In genomic region chr8:116994016-116994716, GRCm38 (mm10) we compare ENCODE assay signal across 8 mouse cellular contexts. TPM values are rescaled to one million over a fixed set of nuclear protein-coding genes. Genes with fewer than 3 reads are reported as not detected.
A peak's percentile ranks its signal among the peaks of the same experiment; 100 is the strongest.
DNase-seq lines count a peak whose midpoint lies in the region; ATAC-seq and TF ChIP-seq lines count a peak whose summit lies in the region.

No protein-coding gene starts in this region.

- TF ChIP-seq CTCF in cerebellum, adult 2 months (IDR thresholded peaks at IDR 0.05; ENCODE audit: borderline replicate concordance, insufficient read depth, low read depth, low read length): no peak

- TF ChIP-seq POLR2A in cerebellum, adult 2 months (IDR thresholded peaks at IDR 0.05; ENCODE audit: borderline replicate concordance, insufficient read depth, low read length): no peak
- TF ChIP-seq POLR2A in limb, embryonic 14.5 days (IDR thresholded peaks at IDR 0.05; ENCODE audit: borderline replicate concordance, extremely low read depth, insufficient read depth, insufficient read length): no peak

- H3K4me1 ChIP-seq in cerebellum, adult 2 months (ENCODE audit: control insufficient read depth, insufficient read depth, low read length): peaks cover 6% of the 10 kb centered on the region; the same call in 1 of the 2 replicates
- H3K4me1 ChIP-seq in megakaryocyte, embryonic 14.5 days: peaks cover 38% of the 10 kb centered on the region
- peaks cover 7% of the 10 kb centered on the region for H3K4me1 ChIP-seq in limb, embryonic 14.5 days (ENCODE audit: control insufficient read depth, insufficient read depth, low read length)
- peaks cover 14% of the 10 kb centered on the region; the same call in 1 of the 2 replicates for H3K4me1 ChIP-seq in stomach, embryonic 16.5 days (ENCODE audit: control insufficient read depth, insufficient read depth, low read length)

- H3K9ac ChIP-seq in limb, embryonic 14.5 days (ENCODE audit: low read depth, low read length, severe bottlenecking): peak overlapping the region; percentile 44
- H3K9ac ChIP-seq in stomach, embryonic 16.5 days (ENCODE audit: low read length): peak overlapping the region; percentile 73

- no peaks in the 10 kb centered on the region for H3K27me3 ChIP-seq in cerebellum, adult 2 months (ENCODE audit: control insufficient read depth, insufficient read depth, low read length)
- H3K27me3 ChIP-seq in megakaryocyte, embryonic 14.5 days (replicated peaks): peaks cover 16% of the 10 kb centered on the region
- H3K27me3 ChIP-seq in limb, embryonic 14.5 days (ENCODE audit: control insufficient read depth, insufficient read depth, low read length): no peaks in the 10 kb centered on the region
- H3K27me3 ChIP-seq in stomach, embryonic 16.5 days (ENCODE audit: control insufficient read depth, insufficient read depth, low read length): no peaks in the 10 kb centered on the region

- 59% methylated on average over 11 of the region's 11 CpGs for WGBS in cerebellum, adult 2 months
- 52% methylated on average over 11 of the region's 11 CpGs for WGBS in limb, embryonic 14.5 days
- WGBS in stomach, embryonic 16.5 days: 57% methylated on average over 11 of the region's 11 CpGs

- peak overlapping the region; percentile 76 for H3K4me2 ChIP-seq in limb, embryonic 14.5 days (replicated peaks; ENCODE audit: low read depth, low read length, severe bottlenecking)
- H3K4me2 ChIP-seq in stomach, embryonic 16.5 days (ENCODE audit: low read depth, low read length): peak overlapping the region; percentile 70

- peak in 1 of 2 experiments; percentile 19 for DNase-seq in cerebellum, adult 2 months
- DNase-seq in cerebellum, adult 8-10 months: no peak
- no peak for DNase-seq in limb, embryonic 14.5 days (ENCODE audit: low spot score)
- no peak for DNase-seq in adipocyte (ENCODE audit: low spot score)
- no peak for DNase-seq in right cerebral cortex, postnatal 25 days

- H3K9me3 ChIP-seq in megakaryocyte, embryonic 14.5 days: no peaks in the 10 kb centered on the region
- no peaks in the 10 kb centered on the region for H3K9me3 ChIP-seq in limb, embryonic 14.5 days (ENCODE audit: control insufficient read depth, low read length)
- H3K9me3 ChIP-seq in stomach, embryonic 16.5 days (replicated peaks; ENCODE audit: control insufficient read depth, low read length): no peaks in the 10 kb centered on the region

- no peak overlapping the region for H3K27ac ChIP-seq in cerebellum, adult 2 months (ENCODE audit: insufficient read depth, low read length)
- H3K27ac ChIP-seq in limb, embryonic 14.5 days (replicated peaks; ENCODE audit: low read depth, low read length): no peak overlapping the region
- no peak overlapping the region for H3K27ac ChIP-seq in stomach, embryonic 16.5 days (ENCODE audit: low read length)

- peak overlapping the region; percentile 77 for H3K4me3 ChIP-seq in cerebellum, adult 2 months (replicated peaks; ENCODE audit: insufficient read depth, low read depth, low read length)
- H3K4me3 ChIP-seq in megakaryocyte, embryonic 14.5 days (replicated peaks): peak overlapping the region; percentile 97
- H3K4me3 ChIP-seq in limb, embryonic 14.5 days (replicated peaks; ENCODE audit: low read length): peak overlapping the region; percentile 62
- peak overlapping the region; percentile 75 for H3K4me3 ChIP-seq in stomach, embryonic 16.5 days (replicated peaks; ENCODE audit: low read length)

- H3K36me3 ChIP-seq in megakaryocyte, embryonic 14.5 days (replicated peaks; ENCODE audit: low read length): peaks cover 11% of the 10 kb centered on the region
- H3K36me3 ChIP-seq in limb, embryonic 14.5 days (ENCODE audit: control insufficient read depth, insufficient read depth, low read length): no peaks in the 10 kb centered on the region
- H3K36me3 ChIP-seq in stomach, embryonic 16.5 days (ENCODE audit: control insufficient read depth, insufficient read depth, low read length): no peaks in the 10 kb centered on the region

- ATAC-seq in megakaryocyte, adult 5-6 weeks (ENCODE audit: poor library complexity, severe bottlenecking): no peak
- no peak for ATAC-seq in limb, embryonic 14.5 days (ENCODE audit: low FRiP score, low read depth)
- ATAC-seq in stomach, embryonic 16.5 days (ENCODE audit: insufficient read depth, low FRiP score): no peak

RNA-seq across cellular contexts. Expression of gene Gcsh, which starts 0.8 kb away (rescaled TPM):
- 86.6 and 98.0 TPM in 2 replicates for polyA plus RNA-seq in cerebellum, adult 2 months (2012; rRNA removed)
- polyA plus RNA-seq in megakaryocyte, embryonic 14.5 days (2012; ENCODE audit: insufficient read depth, low replicate concordance): 1.6 and 4.9 TPM in 2 replicates
- total RNA-seq in megakaryocyte, adult 5-6 weeks (2015): 12.6 and 15.5 TPM in 2 replicates
- total RNA-seq in megakaryocyte, adult 5-6 weeks (2017): 12.6 and 25.3 TPM in 2 replicates
- polyA plus RNA-seq in limb, embryonic 14.5 days (2012; rRNA removed): 55.5 and 68.2 TPM in 2 replicates
- polyA plus RNA-seq in limb, embryonic 14.5 days (2014; fragmentation: Nextera tagmentation; extraction: Ambion mirVana): 121 and 122 TPM in 2 replicates
- 118 and 130 TPM in 2 replicates for polyA plus RNA-seq in stomach, embryonic 16.5 days (2015; fragmentation: Nextera tagmentation; extraction: Ambion mirVana)

RNA-seq across cellular contexts. Expression of gene 1700030J22Rik, which starts 15.4 kb away (rescaled TPM):
- polyA plus RNA-seq in cerebellum, adult 2 months (2012; rRNA removed): 2.5 and 2.8 TPM in 2 replicates
- 1.8 and 2.0 TPM in 2 replicates for polyA plus RNA-seq in megakaryocyte, embryonic 14.5 days (2012; ENCODE audit: insufficient read depth, low replicate concordance)
- 0.40 and 0.43 TPM in 2 replicates for total RNA-seq in megakaryocyte, adult 5-6 weeks (2015)
- 0.29 and 0.37 TPM in 2 replicates for total RNA-seq in megakaryocyte, adult 5-6 weeks (2017)
- 1.1 and 1.4 TPM in 2 replicates for polyA plus RNA-seq in limb, embryonic 14.5 days (2012; rRNA removed)
- 0.74 and 0.95 TPM in 2 replicates for polyA plus RNA-seq in limb, embryonic 14.5 days (2014; fragmentation: Nextera tagmentation; extraction: Ambion mirVana)
- 1.3 and 2.0 TPM in 2 replicates for polyA plus RNA-seq in stomach, embryonic 16.5 days (2015; fragmentation: Nextera tagmentation; extraction: Ambion mirVana)

RNA-seq across cellular contexts. Expression of gene Atmin, which starts 51.0 kb away (rescaled TPM):
- 38.9 and 39.8 TPM in 2 replicates for polyA plus RNA-seq in cerebellum, adult 2 months (2012; rRNA removed)
- polyA plus RNA-seq in megakaryocyte, embryonic 14.5 days (2012; ENCODE audit: insufficient read depth, low replicate concordance): 0.95 and 2.5 TPM in 2 replicates
- 12.3 and 14.5 TPM in 2 replicates for total RNA-seq in megakaryocyte, adult 5-6 weeks (2015)
- 8.6 and 11.3 TPM in 2 replicates for total RNA-seq in megakaryocyte, adult 5-6 weeks (2017)
- polyA plus RNA-seq in limb, embryonic 14.5 days (2012; rRNA removed): 10.6 and 11.7 TPM in 2 replicates
- 11.4 and 11.8 TPM in 2 replicates for polyA plus RNA-seq in limb, embryonic 14.5 days (2014; fragmentation: Nextera tagmentation; extraction: Ambion mirVana)
- polyA plus RNA-seq in stomach, embryonic 16.5 days (2015; fragmentation: Nextera tagmentation; extraction: Ambion mirVana): 9.0 and 9.6 TPM in 2 replicates
